Mouse (Mus musculus): ENCODE data around the gene Gm29735.
A peak's percentile ranks its signal among the peaks of the same experiment; 100 is the strongest.
"Not testable (repeated sequence)": the region's sequence is repeated elsewhere in the genome, so short reads cannot be mapped to it uniquely, and the experiment has no call there.

Gm29735 gene

GRCm38 (mm10) chr7:142157013-142157412 is at the start of gene Gm29735:
Gene Gm29735 (minus strand): TSS chr7:142157113.
- not testable (repeated sequence) for DNase-seq (ENCODE audit: low spot score)

GRCm38 (mm10) chr7:142205488-142205887 is 48.6 kb upstream of the Gm29735 start:
- no peak for DNase-seq (ENCODE audit: low spot score)

- DNase-seq (ENCODE audit: low spot score), result no peak
Observed at GRCm38 (mm10) chr7:142201064-142201463, 44.2 kb upstream of the Gm29735 start, which contains the start of gene Krtap5-3. Gene Krtap5-3 (plus strand): TSS chr7:142201364.

GRCm38 (mm10) chr7:142198748-142199147 is 41.8 kb upstream of the Gm29735 start:
- no peak for DNase-seq (ENCODE audit: low spot score)

GRCm38 (mm10) chr7:142190289-142190688 is 33.4 kb upstream of the Gm29735 start, which contains the start of gene Gm10153:
Gene Gm10153 (minus strand): TSS chr7:142190389.
- DNase-seq (ENCODE audit: low spot score), result no peak

- no peak for DNase-seq (ENCODE audit: low spot score)
Observed at GRCm38 (mm10) chr7:142188156-142188555, 31.2 kb upstream of the Gm29735 start.

GRCm38 (mm10) chr7:142181021-142181420 is 24.1 kb upstream of the Gm29735 start:
- no peak for DNase-seq (ENCODE audit: low spot score)

- DNase-seq (ENCODE audit: low spot score), result no peak
Observed at GRCm38 (mm10) chr7:142178685-142179084, 21.8 kb upstream of the Gm29735 start.

- not testable (repeated sequence) for DNase-seq (ENCODE audit: low spot score)
Observed at GRCm38 (mm10) chr7:142175905-142176304, 19.0 kb upstream of the Gm29735 start, which contains the start of gene Krtap5-2. Gene Krtap5-2 (minus strand): TSS chr7:142176005.

GRCm38 (mm10) chr7:142169836-142170235 is 12.9 kb upstream of the Gm29735 start:
- DNase-seq (ENCODE audit: low spot score), result peak; percentile 74

GRCm38 (mm10) chr7:142165639-142166038 is 8.7 kb upstream of the Gm29735 start, which contains the start of gene Gm4553:
Gene Gm4553 (minus strand): TSS chr7:142165739.
- DNase-seq (ENCODE audit: low spot score), result not testable (repeated sequence)

- no peak for DNase-seq (ENCODE audit: low spot score)
Observed at GRCm38 (mm10) chr7:142159366-142159765, 2.5 kb upstream of the Gm29735 start.

GRCm38 (mm10) chr7:142155308-142155707 is 1.6 kb downstream of the Gm29735 start:
- no peak for DNase-seq (ENCODE audit: low spot score)

GRCm38 (mm10) chr7:142152191-142152590 is 4.7 kb downstream of the Gm29735 start:
- DNase-seq (ENCODE audit: low spot score), result no peak

- no peak for DNase-seq (ENCODE audit: low spot score)
Observed at GRCm38 (mm10) chr7:142148633-142149032, 8.3 kb downstream of the Gm29735 start.

GRCm38 (mm10) chr7:142146033-142146432 is 10.9 kb downstream of the Gm29735 start:
- DNase-seq (ENCODE audit: low spot score), result peak; percentile 85

GRCm38 (mm10) chr7:142145413-142145940 is 11.4 kb downstream of the Gm29735 start:
- no peak for DNase-seq (ENCODE audit: low spot score)

- DNase-seq (ENCODE audit: low spot score), result no peak
Observed at GRCm38 (mm10) chr7:142144507-142144906, 12.4 kb downstream of the Gm29735 start, which contains the start of gene Gm45337. Gene Gm45337 (minus strand): TSS chr7:142144607.

GRCm38 (mm10) chr7:142143506-142144010 is 13.4 kb downstream of the Gm29735 start:
- DNase-seq (ENCODE audit: low spot score), result not testable (repeated sequence)

GRCm38 (mm10) chr7:142140696-142141095 is 16.2 kb downstream of the Gm29735 start:
- DNase-seq (ENCODE audit: low spot score), result no peak

- not testable (repeated sequence) for DNase-seq (ENCODE audit: low spot score)
Observed at GRCm38 (mm10) chr7:142135934-142136333, 21.0 kb downstream of the Gm29735 start, which contains the start of gene Gm39115. Gene Gm39115 (minus strand): TSS chr7:142136034.

GRCm38 (mm10) chr7:142134206-142134995 is 22.5 kb downstream of the Gm29735 start:
- peak; percentile 28 for DNase-seq (ENCODE audit: low spot score)

GRCm38 (mm10) chr7:142128843-142129242 is 28.1 kb downstream of the Gm29735 start:
- no peak for DNase-seq (ENCODE audit: low spot score)
